Mouse (Mus musculus): ENCODE measurements around the gene Edil3.

Gene Edil3

DNA sequence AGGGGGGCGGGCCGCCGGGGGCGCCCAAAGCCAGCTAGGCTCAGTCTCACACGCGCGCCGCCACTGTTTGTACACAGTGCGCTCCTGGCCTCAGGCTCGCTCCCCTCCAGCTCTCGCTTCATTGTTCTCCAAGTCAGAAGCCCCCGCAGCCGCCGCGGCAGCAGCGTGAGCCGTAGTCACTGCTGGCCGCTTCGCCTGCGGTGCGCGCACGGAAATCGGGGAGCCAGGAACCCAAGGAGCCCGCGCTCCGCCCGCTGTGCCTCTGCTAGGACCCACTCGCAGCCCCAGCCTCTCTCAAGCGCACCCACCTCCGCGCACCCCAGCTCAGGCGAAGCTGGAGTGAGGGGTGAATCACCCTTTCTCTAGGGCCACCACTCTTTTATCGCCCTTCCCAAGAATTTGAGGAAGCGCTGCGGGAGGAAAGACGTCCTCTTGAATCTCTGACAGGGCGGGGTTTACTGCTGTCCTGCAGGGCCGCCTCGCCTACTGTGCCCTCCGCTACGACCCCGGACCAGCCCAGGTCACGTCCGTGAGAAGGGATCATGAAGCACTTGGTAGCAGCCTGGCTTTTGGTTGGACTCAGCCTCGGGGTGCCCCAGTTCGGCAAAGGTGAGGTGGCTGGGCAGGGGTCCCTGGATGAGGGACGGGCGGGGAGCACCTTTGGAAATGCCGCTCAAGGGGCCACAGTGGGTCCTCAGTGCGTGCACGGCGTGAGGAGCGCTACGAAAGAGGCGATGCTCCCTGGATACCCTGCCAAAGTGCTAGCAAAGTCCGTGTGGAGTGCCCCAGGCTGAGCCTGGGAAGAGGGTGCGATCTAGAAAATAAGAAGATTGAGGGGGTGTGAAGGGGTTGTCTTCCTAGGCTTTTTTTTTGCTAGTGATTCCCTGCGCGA lies at the start of gene Edil3:
Gene Edil3 (plus strand): TSS at position 33 of the 892 bp plus-strand sequence.
- no peak for DNase-seq (ENCODE audit: low read depth in 2 of 2, low spot score in 2 of 2)

DNA sequence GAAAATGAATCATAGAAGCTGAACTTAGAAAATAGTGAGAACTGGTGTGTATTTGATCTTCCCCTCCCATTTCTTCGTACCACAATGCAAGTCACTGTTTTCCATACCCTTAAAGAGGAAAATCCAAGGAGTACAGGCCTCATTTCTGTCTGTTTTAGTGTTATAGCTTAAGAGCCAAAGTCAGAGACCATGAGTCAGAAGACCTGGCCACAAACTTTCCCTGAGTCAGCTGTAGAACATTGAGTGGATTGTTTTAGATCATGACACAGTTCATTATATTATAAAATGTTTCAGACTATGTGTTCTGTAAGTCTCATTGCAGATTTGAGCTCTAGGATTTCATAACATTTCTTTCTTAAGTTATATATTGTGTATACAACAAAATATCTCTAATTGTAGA lies 22.1 kb upstream of the Edil3 start:
- no peak for DNase-seq (ENCODE audit: low read depth in 2 of 2, low spot score in 2 of 2)

DNA sequence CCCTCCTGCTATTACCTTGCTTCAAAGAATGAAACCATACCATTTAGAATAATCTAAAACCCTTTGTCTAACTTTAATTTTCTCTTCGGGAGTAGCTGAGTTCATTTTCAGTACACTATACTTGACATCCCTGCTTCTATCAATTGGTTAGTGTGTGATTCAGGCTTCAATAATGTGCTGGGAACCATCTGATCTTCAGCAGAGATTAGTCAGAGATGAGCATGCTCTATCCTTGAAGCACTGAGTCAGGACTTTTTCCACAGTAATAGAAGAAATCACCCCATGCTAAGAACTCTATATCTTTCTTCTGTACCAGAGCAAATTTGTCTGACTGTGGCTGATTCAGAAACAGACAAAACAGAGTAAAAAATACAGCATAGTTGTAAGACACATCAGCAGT lies 20.3 kb upstream of the Edil3 start:
- DNase-seq (ENCODE audit: low read depth in 2 of 2, low spot score in 2 of 2): no peak

DNA sequence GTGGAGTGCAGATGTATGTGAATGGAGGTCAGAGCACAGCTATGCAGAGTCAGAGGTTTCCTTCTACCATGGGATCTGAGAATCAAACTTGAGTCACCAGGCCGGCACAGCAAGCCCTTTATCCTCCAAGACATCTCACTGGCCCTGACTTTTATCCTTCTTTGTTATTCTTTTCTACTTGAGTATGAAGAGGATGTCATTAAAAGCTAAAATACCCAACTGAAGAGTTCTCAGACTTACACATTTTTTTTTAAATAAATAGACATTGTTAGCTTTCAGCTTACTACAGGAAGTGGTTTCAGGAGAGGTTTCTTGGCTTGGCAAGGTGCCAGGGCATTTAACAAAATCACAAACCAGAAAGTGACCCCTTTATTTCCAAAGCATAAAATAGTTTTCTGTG lies 15.4 kb upstream of the Edil3 start:
- DNase-seq (ENCODE audit: low read depth in 2 of 2, low spot score in 2 of 2): no peak

GRCm38 (mm10) chr13:88806269-88806668 lies 15.0 kb upstream of the Edil3 start:
- no peak for DNase-seq (ENCODE audit: low read depth in 2 of 2, low spot score in 2 of 2)

DNA sequence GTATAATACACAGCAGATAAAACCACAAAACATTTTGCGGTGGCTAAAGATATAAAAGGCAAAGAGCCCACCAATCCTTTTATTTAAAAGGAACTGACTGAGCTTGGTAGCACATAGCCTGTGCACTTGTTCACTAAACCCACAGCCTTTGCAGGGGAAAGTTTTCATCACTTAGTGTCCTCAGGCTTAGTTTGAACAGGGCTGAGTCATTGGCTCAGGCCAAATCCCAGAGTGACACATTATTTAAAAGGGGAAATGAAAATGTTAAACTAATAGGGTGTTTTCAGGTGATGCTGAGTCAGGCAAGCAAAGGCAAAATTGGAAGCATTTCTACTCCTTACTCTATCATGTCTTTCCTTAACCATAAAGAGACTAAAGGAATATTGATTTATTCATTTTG lies 11.2 kb upstream of the Edil3 start:
- DNase-seq (ENCODE audit: low read depth in 2 of 2, low spot score in 2 of 2): no peak

DNA sequence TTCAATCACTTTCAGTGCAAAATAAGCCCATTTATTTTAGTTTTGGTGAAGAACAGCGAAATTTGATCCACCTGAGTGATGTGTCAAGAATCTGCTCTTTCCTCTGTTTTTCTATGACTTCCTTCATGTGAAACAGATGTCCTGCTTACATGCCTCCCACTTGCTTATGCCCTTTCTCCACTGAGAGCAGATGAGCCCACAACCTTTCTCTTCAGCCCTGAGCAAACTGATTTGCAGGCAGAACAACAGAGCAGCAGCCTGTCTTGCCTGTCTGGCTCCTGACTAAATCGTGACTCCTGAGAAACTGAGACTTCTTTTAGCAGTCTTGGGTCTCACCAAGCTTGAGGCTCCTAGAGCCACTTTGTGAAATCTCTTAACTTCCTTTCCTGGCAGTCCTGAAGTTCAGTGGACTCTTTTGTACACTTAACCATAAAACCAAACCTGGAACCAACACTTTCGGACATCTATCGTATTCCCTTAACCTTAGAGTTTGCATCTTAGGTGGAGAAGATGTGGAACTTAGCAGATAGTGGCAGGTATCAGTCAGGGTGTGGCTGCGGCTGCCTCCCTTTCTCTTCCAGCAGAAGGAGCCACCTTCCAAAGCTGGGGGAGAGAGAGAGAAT lies 475 bp upstream of the Edil3 start:
- DNase-seq (ENCODE audit: low read depth in 2 of 2, low spot score in 2 of 2): no peak

DNA sequence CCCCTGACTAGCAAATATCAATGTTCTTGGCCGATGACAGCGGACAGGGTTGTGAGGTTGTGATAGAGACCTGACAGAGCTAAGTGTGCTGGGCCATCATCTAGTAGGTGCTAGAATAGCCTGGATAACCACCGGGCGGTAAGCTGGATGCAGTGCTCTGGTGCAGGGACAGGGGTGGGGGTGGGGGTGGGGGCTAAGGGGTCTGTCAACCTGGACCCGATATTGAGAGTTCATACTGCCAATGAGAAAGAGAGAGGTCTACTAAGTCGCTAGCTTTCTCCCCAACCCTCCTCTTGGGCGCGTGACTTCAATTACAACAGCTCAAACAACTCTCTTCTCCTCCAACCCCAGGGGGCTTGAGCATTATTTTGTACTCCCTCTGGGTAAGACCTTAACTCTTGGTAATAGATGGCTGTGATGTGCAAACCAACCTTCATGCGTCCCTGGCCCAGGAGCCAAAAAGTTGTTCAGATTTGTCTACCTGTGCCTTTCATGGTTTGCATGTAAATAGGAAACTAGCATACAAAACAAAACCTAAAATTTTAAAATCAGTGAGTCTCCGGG lies 1.1 kb downstream of the Edil3 start:
- no peak for DNase-seq (ENCODE audit: low read depth in 2 of 2, low spot score in 2 of 2)

DNA sequence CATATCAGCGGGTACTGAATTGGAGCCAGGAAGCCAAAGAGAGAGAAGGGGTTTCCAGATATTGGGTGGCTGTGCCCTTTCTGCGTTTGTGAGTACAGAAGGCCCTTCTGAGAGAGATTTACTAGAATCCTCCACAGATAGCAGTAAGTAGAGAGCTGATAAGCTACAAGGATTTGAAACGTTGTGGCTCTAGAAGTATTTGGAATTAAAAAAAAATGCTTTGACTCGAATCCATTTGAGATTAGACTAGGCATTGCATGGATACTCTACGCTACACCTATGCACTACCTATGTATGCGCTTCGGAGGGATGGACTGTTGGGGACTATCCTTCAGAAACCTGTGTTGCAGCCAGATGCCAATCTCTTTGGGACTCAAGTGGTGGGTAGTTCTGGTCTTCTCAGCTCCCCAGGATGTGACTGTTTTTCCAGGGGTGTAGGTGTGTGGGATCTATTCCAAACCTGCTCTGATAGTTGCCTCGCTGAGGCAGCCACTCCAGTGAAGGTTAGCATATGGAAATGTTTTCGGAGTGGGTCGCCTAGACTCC lies 1.8 kb downstream of the Edil3 start:
- DNase-seq (ENCODE audit: low read depth in 2 of 2, low spot score in 2 of 2): no peak

- DNase-seq (ENCODE audit: low read depth in 2 of 2, low spot score in 2 of 2): no peak
Measured at GRCm38 (mm10) chr13:88823522-88824419, 2.5 kb downstream of the Edil3 start.

DNA sequence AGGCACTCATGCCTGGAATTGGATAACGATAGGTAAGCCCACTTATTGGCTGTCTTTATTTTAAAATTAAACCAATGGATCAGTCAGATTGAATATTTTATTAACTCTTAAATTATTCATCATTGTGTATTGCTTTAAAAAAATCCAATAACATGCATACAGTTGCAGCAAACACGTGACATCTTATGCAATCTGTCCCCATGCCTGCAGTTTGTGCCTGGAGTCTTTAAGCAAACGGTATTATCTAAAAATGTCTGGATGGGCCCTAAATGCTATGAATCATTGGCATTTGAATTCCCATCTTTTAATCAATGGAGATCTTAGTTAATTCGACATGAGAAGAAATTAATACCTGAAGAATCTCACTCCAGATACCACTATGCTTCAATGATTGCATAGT lies 3.2 kb downstream of the Edil3 start:
- DNase-seq (ENCODE audit: low read depth in 2 of 2, low spot score in 2 of 2): no peak

- no peak for DNase-seq (ENCODE audit: low read depth in 2 of 2, low spot score in 2 of 2)
Measured at GRCm38 (mm10) chr13:88828362-88828761, 7.1 kb downstream of the Edil3 start.

DNA sequence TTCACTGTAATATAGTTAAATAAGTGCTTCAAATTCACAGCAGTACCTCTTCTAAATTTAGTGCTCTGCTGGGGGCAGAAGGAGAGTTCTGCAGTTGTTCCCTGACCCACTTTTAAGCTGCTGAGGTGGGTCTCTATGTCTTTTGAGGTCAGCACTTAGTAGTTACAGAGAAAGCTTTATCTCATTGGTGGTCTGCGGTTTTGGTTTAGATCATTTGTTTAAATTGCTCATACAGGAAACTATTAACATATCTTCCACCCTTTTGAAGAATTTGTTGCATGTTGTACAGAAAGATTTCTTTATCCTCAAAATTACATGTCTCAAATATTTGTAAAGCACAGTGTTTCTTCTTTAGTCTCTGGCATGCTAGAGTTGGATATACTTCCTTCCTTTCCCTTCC lies 12.5 kb downstream of the Edil3 start:
- DNase-seq (ENCODE audit: low read depth in 2 of 2, low spot score in 2 of 2): no peak

GRCm38 (mm10) chr13:88849739-88850138 lies 28.5 kb downstream of the Edil3 start:
- DNase-seq (ENCODE audit: low read depth in 2 of 2, low spot score in 2 of 2): no peak

- DNase-seq (ENCODE audit: low read depth in 2 of 2, low spot score in 2 of 2): no peak
Measured at GRCm38 (mm10) chr13:88879960-88880359, 58.7 kb downstream of the Edil3 start.

GRCm38 (mm10) chr13:88890728-88891127 lies 69.5 kb downstream of the Edil3 start:
- DNase-seq (ENCODE audit: low read depth in 2 of 2, low spot score in 2 of 2): no peak

DNA sequence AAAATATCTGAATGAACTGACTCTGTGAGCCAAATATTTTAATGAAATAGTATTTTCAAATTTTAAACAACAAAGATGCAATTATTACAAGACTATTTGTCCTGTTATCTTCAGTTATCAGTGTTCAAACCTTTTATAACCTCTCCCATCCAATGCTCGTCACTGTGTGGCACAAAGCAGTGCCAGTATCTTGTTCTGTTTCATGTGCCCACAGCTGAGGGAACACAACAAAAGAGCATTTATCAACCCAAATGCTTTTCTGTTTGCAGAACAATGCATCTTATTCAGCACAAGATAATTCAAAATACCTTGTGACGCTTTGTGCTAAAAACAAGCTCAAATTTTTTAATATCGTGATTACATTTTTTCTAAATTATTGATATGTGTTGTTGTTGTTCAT lies 78.8 kb downstream of the Edil3 start:
- no peak for DNase-seq (ENCODE audit: low read depth in 2 of 2, low spot score in 2 of 2)

GRCm38 (mm10) chr13:88907405-88907804 lies 86.1 kb downstream of the Edil3 start:
- no peak for DNase-seq (ENCODE audit: low read depth in 2 of 2, low spot score in 2 of 2)

DNA sequence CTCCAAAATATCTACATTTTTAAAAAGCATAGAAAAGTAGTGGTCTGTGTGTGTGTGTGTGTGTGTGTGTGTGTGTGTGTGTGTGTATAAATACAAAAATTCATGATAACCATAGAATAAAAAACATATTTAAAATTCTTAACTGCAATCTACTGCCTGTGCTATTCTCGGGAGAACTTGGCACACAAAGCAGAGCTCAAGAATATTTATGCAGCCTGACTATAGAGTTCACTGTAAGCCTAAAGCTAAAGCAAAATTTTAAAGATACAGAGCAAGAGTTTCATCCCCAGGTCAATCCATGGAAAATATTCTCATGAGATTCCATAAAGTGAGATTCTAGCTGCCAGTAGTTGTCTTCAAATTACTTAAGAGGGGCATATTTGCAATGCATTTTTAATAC lies 86.9 kb downstream of the Edil3 start:
- DNase-seq (ENCODE audit: low read depth in 2 of 2, low spot score in 2 of 2): no peak

DNA sequence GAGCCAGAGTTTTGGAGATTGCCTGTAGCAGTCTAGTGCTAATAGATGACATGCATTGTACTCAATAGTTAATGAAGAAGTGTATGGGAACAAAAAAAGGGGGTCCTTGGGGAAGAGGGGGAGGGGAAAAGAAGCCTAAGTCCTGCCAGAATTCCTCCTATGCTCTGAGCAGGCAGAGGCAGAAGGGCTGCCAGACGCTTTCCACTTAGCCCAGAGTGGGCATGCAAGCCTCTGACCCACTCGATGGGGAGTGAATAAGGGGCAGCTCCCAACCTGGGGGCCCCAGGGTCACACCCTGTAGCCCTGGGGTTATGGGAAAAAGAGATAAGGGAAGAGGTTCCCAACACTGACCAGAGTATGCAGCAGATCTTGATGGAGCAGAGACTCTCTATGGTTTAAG lies 95.2 kb downstream of the Edil3 start:
- DNase-seq (ENCODE audit: low read depth in 2 of 2, low spot score in 2 of 2): no peak

DNA sequence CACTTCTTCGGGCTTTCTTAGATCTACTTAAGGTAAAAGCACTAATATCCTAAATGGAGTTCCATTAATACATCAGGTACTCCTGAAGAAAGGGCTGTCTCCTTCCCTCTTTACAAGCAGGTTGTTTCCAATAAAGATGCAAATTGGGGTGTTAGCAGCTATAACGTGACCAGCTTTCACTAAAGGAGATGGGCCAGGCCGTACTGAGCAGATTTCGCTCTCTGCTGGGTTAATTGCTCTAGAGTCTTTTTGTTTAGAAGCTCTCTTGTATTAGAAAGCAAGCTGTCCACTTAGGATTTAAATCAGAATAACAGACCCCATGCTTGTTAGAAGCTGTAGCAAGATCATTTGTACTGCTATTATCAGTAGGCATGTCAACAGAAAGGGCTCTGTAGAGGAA lies 108.4 kb downstream of the Edil3 start:
- no peak for DNase-seq (ENCODE audit: low read depth in 2 of 2, low spot score in 2 of 2)
